Mouse (Mus musculus): ENCODE data around the gene Olfr209.

DNA sequence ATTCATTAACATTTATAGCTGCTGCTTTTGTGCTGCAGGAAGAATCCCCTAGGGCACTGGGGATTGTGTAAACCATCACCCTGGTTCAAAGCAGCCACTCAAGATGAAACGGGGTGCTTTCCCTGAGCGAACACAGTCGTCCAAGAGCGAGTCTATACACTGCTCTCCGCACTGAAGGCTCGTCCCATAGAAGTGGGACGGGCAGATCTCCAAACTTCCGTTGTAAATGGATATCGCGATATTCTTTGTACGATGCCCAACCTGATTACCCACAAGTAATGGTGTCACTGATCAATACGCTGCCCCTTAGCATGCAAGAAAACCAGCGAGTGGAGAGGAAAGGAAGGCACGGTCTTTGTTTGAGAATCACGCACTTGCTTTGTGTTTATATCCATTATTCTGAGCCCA lies 45.6 kb upstream of the Olfr209 start:
- TF ChIP-seq CTCF (IDR thresholded peaks at IDR 0.05; ENCODE audit: low read depth, low read length) = no peak
- TF ChIP-seq POLR2A (IDR thresholded peaks at IDR 0.05; ENCODE audit: extremely low read depth, insufficient read depth, low read length) = no peak

Measured in liver, adult 2 months (tissue).